Mouse (Mus musculus) kidney, adult 18-20 months (tissue): ENCODE data around the gene Nup160.

Experiments used
- DNase-seq: peaks from one replicate; pipeline ENCODE4 v3.0.0; 2021

The Nup160 gene

DNA sequence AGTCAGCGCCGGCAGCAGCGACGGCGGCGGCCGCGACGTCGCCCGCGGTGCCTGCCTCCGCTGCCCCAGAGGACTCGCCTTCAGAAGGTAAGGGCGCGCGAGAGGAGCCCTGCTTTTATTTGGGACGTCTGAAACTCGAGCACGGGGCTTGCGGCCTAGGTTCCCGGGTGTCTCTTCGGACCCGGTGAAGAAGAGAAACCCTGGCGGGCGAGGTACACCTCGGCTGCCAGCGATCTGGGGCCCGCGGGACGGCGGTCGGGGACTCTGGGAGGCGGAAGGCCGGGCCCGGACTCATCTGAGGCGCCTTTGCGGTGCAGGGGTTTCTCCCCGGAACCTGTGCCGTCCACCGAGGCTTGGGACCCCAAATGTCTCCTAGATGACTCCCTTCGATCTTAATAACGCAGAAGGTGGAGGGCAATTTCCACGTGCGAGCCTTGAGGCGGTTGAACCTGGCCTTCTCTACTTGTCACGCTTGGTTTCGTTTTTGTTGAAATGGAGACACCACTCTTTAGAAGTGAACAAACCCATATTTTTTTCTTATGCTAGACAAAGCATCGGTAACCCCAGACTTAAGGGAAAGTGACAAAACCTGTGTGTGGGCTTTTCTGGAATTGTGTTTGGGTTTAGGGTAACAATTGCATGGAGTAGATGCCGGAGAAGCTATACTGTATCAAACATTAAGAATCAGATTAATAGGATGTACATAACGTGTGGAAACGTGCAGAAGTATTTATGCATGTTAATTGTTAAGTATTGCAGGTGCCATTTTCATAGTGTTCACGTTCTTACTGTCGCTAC, 68.9 kb downstream of the Nup160 start:
- DNase-seq: no peak

DNA sequence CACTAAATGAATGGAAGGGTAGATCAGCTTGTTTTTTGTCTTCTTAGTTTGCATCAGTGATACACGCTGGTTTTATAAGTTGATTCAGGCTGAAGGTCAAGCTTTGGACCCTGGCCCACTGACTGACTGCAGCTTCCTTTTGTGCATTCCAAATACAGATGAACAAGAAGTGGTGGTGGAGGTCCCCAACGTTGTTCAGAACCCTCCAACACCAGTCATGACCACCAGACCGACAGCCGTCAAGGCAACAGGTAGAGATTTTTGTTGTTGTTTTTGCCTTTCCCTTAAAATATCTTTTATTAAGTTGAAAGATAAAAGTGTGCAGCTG, 69.5 kb downstream of the Nup160 start:
- DNase-seq: no peak

DNA sequence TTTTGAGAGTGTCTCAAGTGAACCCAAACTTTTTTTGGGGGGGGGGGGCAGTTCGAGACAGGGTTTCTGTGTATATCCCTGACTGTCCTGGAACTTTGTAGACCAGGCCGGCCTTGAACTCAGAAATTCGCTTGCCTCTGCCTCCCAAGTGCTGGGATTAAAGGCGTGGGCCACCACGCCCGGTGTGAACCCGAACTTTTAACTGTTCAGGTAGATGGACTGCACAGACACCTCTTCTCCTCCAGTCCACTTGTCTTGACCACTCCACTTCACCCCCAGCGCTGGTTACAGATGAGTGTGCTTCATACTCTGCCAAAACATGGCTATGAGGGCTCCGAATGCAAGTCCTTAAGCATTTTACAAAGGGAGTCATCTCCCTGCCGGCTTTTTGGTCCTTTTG, 70.1 kb downstream of the Nup160 start:
- no peak for DNase-seq

DNA sequence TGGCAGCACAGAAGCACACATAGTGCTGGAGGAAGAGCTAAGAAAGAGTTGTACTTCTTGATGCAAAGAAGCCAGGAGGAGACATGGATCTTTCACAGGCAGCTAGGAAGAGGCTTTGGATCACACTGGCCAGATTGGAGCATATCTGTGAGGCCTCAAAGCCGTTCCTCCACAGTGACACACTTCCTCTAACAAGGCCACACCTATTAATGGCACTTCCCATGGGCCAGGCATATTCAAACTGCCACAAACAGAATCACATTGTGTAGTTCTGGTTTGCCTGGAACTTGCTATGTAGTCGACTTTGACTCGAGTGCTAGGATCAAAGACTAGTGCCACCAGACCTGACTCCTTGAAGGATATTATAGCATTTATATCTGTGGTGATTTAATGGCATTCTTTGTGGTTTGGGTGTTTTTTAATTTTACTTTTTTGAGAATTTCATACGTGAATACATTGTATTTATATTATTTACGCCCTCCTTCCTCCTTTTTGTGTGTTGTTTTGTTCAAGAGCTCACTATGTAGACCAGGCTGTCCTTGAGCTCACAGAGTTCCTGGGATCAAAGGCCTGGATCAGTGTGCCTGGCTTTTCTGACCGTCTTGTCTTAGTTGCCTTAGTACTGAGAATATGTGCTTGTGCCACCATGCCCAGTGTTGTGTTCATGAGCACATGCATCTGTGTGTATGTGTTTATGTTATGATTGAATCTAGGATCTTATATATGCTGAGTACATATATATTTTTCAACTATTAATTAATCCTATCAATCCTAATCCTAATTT, 72.9 kb downstream of the Nup160 start:
- DNase-seq: no peak

DNA sequence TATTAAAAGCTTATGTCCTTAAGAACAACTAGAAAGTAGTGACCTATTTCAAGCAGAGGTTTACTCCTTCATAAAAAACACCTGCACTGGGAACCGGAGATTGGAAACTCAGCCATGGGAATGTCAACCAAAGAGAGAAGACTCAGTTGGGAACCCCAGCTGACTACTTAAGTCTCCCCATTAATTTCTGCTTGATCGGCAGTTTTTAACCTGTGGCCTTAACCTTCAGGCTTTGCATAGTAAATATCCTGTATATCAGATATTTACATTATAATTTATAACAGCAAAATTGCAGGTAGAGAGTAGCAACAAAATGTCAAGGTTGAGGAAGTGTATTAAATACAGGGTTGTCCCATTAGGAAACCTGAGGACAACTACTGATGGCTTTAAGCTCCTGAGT, 76.5 kb downstream of the Nup160 start:
- no peak for DNase-seq

DNA sequence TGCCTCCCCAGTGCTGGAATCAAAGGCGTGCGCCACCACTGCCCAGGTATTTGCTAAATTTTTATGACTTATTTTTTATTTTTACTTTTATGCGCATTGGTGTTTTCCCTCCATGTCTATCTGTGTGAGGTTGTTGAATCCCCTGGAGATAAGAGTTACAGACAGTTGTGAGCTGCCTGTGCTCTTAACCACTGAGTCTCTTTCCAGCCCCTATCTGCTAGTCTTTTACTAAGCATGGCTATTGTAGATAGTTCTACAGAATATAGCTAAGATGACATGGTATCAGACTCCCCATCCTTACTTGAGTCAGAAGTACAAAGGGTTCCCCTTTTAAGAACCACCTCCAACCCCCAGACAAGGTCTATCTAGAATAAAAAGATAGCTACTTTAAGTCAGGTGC, 77.2 kb downstream of the Nup160 start:
- DNase-seq: no peak

DNA sequence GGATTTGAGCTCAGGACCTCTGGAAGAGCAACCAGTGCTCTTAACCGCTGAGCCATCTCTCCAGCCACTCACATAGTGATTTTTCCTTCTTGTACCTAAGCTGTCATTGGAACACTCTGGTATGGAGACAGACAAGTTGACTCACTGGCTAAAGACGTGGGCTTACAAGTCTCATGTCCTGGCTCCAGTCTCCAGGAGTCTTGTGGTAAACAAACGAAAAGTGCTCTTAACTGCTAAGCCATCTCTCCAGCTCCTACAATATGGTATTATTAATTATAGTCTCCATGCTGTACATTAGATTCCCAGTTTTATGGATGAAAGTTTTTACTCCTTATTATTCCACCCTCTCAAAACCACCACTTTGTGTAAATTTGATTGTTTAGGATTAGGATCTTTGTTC, 88.1 kb downstream of the Nup160 start:
- DNase-seq: no peak

DNA sequence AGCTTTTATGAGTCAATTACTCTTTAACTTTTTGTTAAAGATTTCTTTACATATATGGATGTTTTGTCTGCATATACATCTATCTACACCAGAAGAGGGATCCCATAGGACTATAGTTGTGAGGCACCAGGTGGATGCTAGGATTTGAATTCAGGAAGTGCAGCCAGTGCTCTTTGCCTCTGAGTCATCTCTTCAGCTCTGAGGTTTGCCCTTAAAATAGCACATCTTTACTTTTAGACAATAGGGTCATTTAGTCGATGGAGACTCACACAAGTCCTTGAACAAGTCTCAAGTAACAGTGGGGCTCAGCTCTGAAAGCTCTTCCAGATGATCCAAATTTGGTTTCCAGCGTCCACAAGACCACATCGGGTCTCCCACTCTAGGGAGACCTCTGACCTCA, 104.3 kb downstream of the Nup160 start:
- DNase-seq: no peak

DNA sequence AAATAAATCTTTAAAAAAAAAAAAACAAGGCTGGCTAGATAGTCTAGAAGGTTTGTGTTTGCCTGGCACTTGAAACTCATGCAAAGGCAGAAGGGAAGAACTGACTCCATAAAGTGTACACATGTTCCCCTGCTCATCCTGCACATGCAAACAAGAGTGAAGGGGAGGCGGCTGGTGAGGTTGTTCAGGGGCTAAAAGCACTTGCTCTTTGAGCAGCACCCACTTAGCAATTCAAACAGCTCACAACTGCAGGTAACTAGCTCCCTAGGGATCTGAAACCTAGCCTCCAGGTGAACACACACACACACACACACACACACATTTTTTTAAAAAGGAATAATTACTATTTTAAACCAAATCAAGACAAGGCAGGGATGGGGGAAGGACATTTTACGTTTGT, 104.9 kb downstream of the Nup160 start:
- DNase-seq: no peak

DNA sequence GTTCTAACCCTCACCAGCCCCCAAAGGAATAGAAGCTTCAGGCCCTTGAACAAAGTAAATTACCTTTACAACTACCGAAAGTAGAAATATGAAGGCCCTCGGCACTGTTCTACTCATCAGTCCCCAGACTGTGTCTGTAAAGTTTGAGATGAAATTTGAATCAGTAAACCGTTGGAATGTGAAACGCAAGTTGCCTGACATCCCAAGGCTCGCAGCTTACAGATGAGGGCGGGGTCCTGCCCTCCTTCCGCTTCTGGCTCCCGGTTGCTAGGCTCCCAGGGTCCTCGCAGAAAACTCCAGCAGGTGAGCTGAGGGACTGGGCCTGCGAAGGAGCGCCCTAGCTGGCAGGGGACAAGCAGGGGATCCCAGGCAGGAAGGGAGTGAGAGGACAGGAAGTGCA, 105.4 kb downstream of the Nup160 start, which contains the start of gene Agbl2:
Gene Agbl2 (plus strand): TSS at position 270 of the 400 bp plus-strand sequence.
- peak; percentile 8 for DNase-seq

DNA sequence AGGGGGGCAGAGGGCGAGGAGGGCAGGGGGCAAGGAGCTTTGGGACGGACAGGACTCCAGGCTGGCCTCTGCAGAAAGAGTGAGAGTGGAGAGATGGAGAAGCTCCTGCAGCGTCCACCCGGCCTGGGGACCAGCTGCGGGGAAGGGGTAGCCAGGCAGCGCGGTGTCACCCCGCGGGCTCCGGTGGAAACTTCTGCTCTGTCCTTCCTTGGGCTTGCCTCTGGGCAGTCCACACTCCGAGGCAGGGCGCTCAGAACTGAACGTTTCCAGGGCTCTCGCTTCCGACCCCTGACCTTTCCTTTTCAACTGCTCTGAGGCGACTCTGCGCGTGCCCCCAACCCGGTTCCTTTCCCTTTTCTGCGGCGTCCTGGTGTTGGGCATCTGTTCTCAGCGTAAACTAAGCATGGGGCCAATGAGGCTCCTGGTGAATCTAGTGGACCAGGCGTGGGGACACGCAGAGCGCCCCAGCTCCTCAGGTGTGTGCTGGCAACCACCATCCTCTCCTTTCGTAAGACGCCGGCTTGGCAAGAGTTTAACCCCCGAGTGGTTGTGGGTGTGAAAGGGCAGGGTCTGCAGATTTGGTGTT, 106.0 kb downstream of the Nup160 start:
- peak; percentile 17 for DNase-seq
